Mouse (Mus musculus): Measurements from ENCODE around the gene Srsf2. TPM values are rescaled to one million over a fixed set of nuclear protein-coding genes. Genes with fewer than 3 reads are reported as not detected.

Srsf2 gene
- polyA plus RNA-seq, 1 experiment from 2014 or later = 360 TPM

GRCm38 (mm10) chr11:116840748-116841147, 12.1 kb downstream of the Srsf2 start:
- WGBS (ENCODE audit: insufficient replicate concordance) = 62% methylated on average over 4 of the region's 4 CpGs
- H3K27ac ChIP-seq (ENCODE audit: low read length) = no peak overlapping the region
- ATAC-seq (ENCODE audit: low read depth) = no peak
- peak overlapping the region; percentile 98 for H3K4me2 ChIP-seq (ENCODE audit: low read depth, low read length)
- peaks cover 28% of the 10 kb centered on the region for H3K4me1 ChIP-seq (ENCODE audit: control insufficient read depth, low read depth, low read length)
- no peaks in the 10 kb centered on the region for H3K9me3 ChIP-seq (replicated peaks; ENCODE audit: control insufficient read depth, low read length)
- H3K27me3 ChIP-seq (ENCODE audit: control insufficient read depth, insufficient read depth, low read depth, low read length) = no peaks in the 10 kb centered on the region
- H3K36me3 ChIP-seq (ENCODE audit: control insufficient read depth, insufficient read depth) = peaks cover 42% of the 10 kb centered on the region
- H3K9ac ChIP-seq (ENCODE audit: low read depth, low read length) = peak overlapping the region; percentile 7; the same call in 1 of the 2 replicates
- H3K4me3 ChIP-seq (ENCODE audit: low read depth, low read length) = peak overlapping the region; percentile 80

- 70% methylated on average over 7 of the region's 7 CpGs for WGBS (ENCODE audit: insufficient replicate concordance)
- H3K4me3 ChIP-seq (ENCODE audit: low read depth, low read length) = no peak overlapping the region
- no peak overlapping the region for H3K4me2 ChIP-seq (ENCODE audit: low read depth, low read length)
- no peak overlapping the region for H3K9ac ChIP-seq (ENCODE audit: low read depth, low read length)
- no peak for ATAC-seq (ENCODE audit: low read depth)
- H3K27me3 ChIP-seq (ENCODE audit: control insufficient read depth, insufficient read depth, low read depth, low read length) = no peaks in the 10 kb centered on the region
- H3K27ac ChIP-seq (ENCODE audit: low read length) = 0 out of 2 replicates have a peak overlapping the region, but pooled peaks have one; percentile 21
- peaks cover 27% of the 10 kb centered on the region for H3K4me1 ChIP-seq (ENCODE audit: control insufficient read depth, low read depth, low read length)
- peaks cover 49% of the 10 kb centered on the region for H3K36me3 ChIP-seq (ENCODE audit: control insufficient read depth, insufficient read depth)
- H3K9me3 ChIP-seq (replicated peaks; ENCODE audit: control insufficient read depth, low read length) = no peaks in the 10 kb centered on the region
Observed at GRCm38 (mm10) chr11:116839601-116840000, 13.3 kb downstream of the Srsf2 start.

GRCm38 (mm10) chr11:116838936-116839335, 14.0 kb downstream of the Srsf2 start:
- WGBS (ENCODE audit: insufficient replicate concordance) = 82% methylated on average over 14 of the region's 14 CpGs
- H3K9ac ChIP-seq (ENCODE audit: low read depth, low read length) = no peak overlapping the region
- peaks cover 52% of the 10 kb centered on the region for H3K36me3 ChIP-seq (ENCODE audit: control insufficient read depth, insufficient read depth)

GRCm38 (mm10) chr11:116837441-116837840, 15.5 kb downstream of the Srsf2 start:
- Histone ChIP-seq H3K27ac (ENCODE audit: low read length) (no peak overlapping the region), H3K27me3 (ENCODE audit: control insufficient read depth, insufficient read depth, low read depth, low read length) (no peaks in the 10 kb centered on the region), H3K9ac (ENCODE audit: low read depth, low read length) (no peak overlapping the region), H3K4me3 (ENCODE audit: low read depth, low read length) (no peak overlapping the region), H3K36me3 (ENCODE audit: control insufficient read depth, insufficient read depth) (peaks cover 52% of the 10 kb centered on the region), H3K4me1 (ENCODE audit: control insufficient read depth, low read depth, low read length) (peaks cover 23% of the 10 kb centered on the region), H3K9me3 (replicated peaks; ENCODE audit: control insufficient read depth, low read length) (no peaks in the 10 kb centered on the region), H3K4me2 (ENCODE audit: low read depth, low read length) (no peak overlapping the region)
- no peak for ATAC-seq (ENCODE audit: low read depth)
- WGBS (ENCODE audit: insufficient replicate concordance) = 82% methylated on average over 10 of the region's 10 CpGs

More at GRCm38 (mm10) chr11:116838936-116839335, 14.0 kb downstream of the Srsf2 start:
- no peaks in the 10 kb centered on the region for H3K9me3 ChIP-seq (replicated peaks; ENCODE audit: control insufficient read depth, low read length)
- peaks cover 23% of the 10 kb centered on the region for H3K4me1 ChIP-seq (ENCODE audit: control insufficient read depth, low read depth, low read length)
- ATAC-seq (ENCODE audit: low read depth) = no peak
- no peak overlapping the region for H3K27ac ChIP-seq (ENCODE audit: low read length)
- no peak overlapping the region for H3K4me2 ChIP-seq (ENCODE audit: low read depth, low read length)
- no peaks in the 10 kb centered on the region for H3K27me3 ChIP-seq (ENCODE audit: control insufficient read depth, insufficient read depth, low read depth, low read length)
- H3K4me3 ChIP-seq (ENCODE audit: low read depth, low read length) = no peak overlapping the region

GRCm38 (mm10) chr11:116836283-116836682, 16.6 kb downstream of the Srsf2 start:
- ATAC-seq (ENCODE audit: low read depth) = no peak
- no peaks in the 10 kb centered on the region for H3K9me3 ChIP-seq (replicated peaks; ENCODE audit: control insufficient read depth, low read length)
- H3K27ac ChIP-seq (ENCODE audit: low read length) = no peak overlapping the region
- peaks cover 18% of the 10 kb centered on the region for H3K4me1 ChIP-seq (ENCODE audit: control insufficient read depth, low read depth, low read length)
- H3K27me3 ChIP-seq (ENCODE audit: control insufficient read depth, insufficient read depth, low read depth, low read length) = no peaks in the 10 kb centered on the region
- H3K36me3 ChIP-seq (ENCODE audit: control insufficient read depth, insufficient read depth) = peaks cover 52% of the 10 kb centered on the region
- 68% methylated on average over 4 of the region's 4 CpGs for WGBS (ENCODE audit: insufficient replicate concordance)
- H3K4me3 ChIP-seq (ENCODE audit: low read depth, low read length) = no peak overlapping the region
- no peak overlapping the region for H3K4me2 ChIP-seq (ENCODE audit: low read depth, low read length)
- H3K9ac ChIP-seq (ENCODE audit: low read depth, low read length) = no peak overlapping the region

GRCm38 (mm10) chr11:116834954-116835353, 17.9 kb downstream of the Srsf2 start:
- 70% methylated on average over 1 of the region's 1 CpGs for WGBS (ENCODE audit: insufficient replicate concordance)
- Histone ChIP-seq H3K9me3 (replicated peaks; ENCODE audit: control insufficient read depth, low read length) (no peaks in the 10 kb centered on the region), H3K27ac (ENCODE audit: low read length) (no peak overlapping the region), H3K4me1 (ENCODE audit: control insufficient read depth, low read depth, low read length) (peaks cover 5% of the 10 kb centered on the region), H3K36me3 (ENCODE audit: control insufficient read depth, insufficient read depth) (peaks cover 45% of the 10 kb centered on the region), H3K27me3 (ENCODE audit: control insufficient read depth, insufficient read depth, low read depth, low read length) (no peaks in the 10 kb centered on the region), H3K9ac (ENCODE audit: low read depth, low read length) (no peak overlapping the region), H3K4me2 (ENCODE audit: low read depth, low read length) (no peak overlapping the region), H3K4me3 (ENCODE audit: low read depth, low read length) (no peak overlapping the region)
- ATAC-seq (ENCODE audit: low read depth) = no peak

GRCm38 (mm10) chr11:116832172-116832685, 20.7 kb downstream of the Srsf2 start:
- Histone ChIP-seq H3K9me3 (replicated peaks; ENCODE audit: control insufficient read depth, low read length) (no peaks in the 10 kb centered on the region), H3K4me2 (ENCODE audit: low read depth, low read length) (no peak overlapping the region), H3K27me3 (ENCODE audit: control insufficient read depth, insufficient read depth, low read depth, low read length) (peaks cover 9% of the 10 kb centered on the region), H3K4me1 (ENCODE audit: control insufficient read depth, low read depth, low read length) (peaks cover 4% of the 10 kb centered on the region), H3K9ac (ENCODE audit: low read depth, low read length) (no peak overlapping the region), H3K27ac (ENCODE audit: low read length) (no peak overlapping the region), H3K36me3 (ENCODE audit: control insufficient read depth, insufficient read depth) (peaks cover 24% of the 10 kb centered on the region), H3K4me3 (ENCODE audit: low read depth, low read length) (no peak overlapping the region)
- ATAC-seq (ENCODE audit: low read depth) = no peak
- WGBS (ENCODE audit: insufficient replicate concordance) = 38% methylated on average over 4 of the region's 4 CpGs

- ATAC-seq (ENCODE audit: low read depth) = peak; percentile 59
- Histone ChIP-seq H3K9ac (ENCODE audit: low read depth, low read length) (peak within 1 kb of the TSS; percentile 48), H3K9me3 (replicated peaks; ENCODE audit: control insufficient read depth, low read length) (no peaks in the 10 kb centered on the region), H3K4me2 (ENCODE audit: low read depth, low read length) (peak within 1 kb of the TSS; percentile 75), H3K4me3 (ENCODE audit: low read depth, low read length) (peak within 1 kb of the TSS; percentile 58), H3K36me3 (ENCODE audit: control insufficient read depth, insufficient read depth) (no peaks in the 10 kb centered on the region), H3K4me1 (ENCODE audit: control insufficient read depth, low read depth, low read length) (peaks cover 4% of the 10 kb centered on the region), H3K27me3 (ENCODE audit: control insufficient read depth, insufficient read depth, low read depth, low read length) (peaks cover 19% of the 10 kb centered on the region), H3K27ac (ENCODE audit: low read length) (no peak within 1 kb of the TSS)
- WGBS (ENCODE audit: insufficient replicate concordance) = 2% methylated on average over 62 of the region's 71 CpGs
Observed at GRCm38 (mm10) chr11:116827534-116828165, 25.2 kb downstream of the Srsf2 start, which contains the start of gene Mxra7. Gene Mxra7, minus strand, starts transcription at chr11:116828046.
